Mouse (Mus musculus): ENCODE results near the gene Cyth1.

DNA sequence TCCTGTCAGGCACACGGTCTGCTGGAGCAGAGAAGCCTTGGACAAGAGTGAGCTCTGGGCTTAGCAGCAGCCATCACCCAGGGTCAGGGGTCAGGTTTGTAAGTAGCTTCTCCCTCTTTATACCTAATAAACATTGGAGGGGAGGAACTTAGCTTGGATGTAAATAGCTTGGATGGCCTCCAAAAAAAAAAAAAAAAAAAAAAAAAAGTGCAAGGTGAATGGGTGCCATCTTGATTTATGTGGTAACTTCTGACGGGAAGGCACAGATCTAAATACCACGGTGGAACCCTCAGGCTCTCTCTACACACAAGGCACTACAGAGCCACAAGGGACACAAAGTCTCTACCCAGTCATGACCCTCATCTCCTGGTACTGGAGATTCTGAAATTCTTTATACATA, 42.1 kb downstream of the Cyth1 start:
- TF ChIP-seq CTCF (IDR thresholded peaks at IDR 0.05; ENCODE audit: low read depth, low read length) (no peak), EP300 (IDR thresholded peaks at IDR 0.05; ENCODE audit: insufficient read depth, low read depth, low read length) (no peak), POLR2A (IDR thresholded peaks at IDR 0.05; ENCODE audit: insufficient read depth, low read length) (no peak)

Measured in ES-Bruce4 (cell line).